Comparison of ENCODE assay signal across 30 mouse cellular contexts in the genomic region with DNA sequence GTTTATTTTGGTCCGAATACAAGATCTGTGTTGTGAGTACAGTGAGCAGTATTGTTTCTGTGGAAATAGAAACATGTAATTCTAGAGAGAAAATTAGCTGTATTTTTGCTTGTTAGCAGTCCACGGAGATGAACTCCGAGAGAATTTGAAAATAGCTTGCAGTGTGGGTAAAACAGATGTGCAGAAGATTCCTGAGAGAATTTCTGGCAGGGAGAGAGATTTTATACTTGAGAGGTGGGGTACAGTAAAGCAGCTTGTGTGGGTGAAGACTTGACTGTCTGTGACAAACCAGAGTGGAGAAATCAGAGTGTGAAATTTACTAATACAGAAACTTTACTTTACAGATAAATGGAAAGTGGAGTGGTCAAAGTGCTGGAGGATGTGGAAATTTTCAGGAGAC. TPM values are rescaled to one million over a fixed set of nuclear protein-coding genes. Genes with fewer than 3 reads are reported as not detected.
"Had no signal": no experiment of that assay in that cellular context is flagged by ENCODE, and none has a peak within 500 bp of the region (broad histone marks: within the 10 kb centered on the region; RNA-seq: fewer than 3 reads in every experiment).

No protein-coding gene starts in this region.

- H3K4me3 ChIP-seq: limb, embryonic 10.5 days; limb, embryonic 12.5 days; limb, embryonic 13.5 days; limb, embryonic 15.5 days; liver, embryonic 12.5 days; liver, embryonic 13.5 days; liver, embryonic 15.5 days; lung, embryonic 15.5 days; megakaryocyte, embryonic 14.5 days; midbrain, embryonic 10.5 days; midbrain, embryonic 12.5 days; midbrain, embryonic 13.5 days; midbrain, embryonic 15.5 days; myocyte; neural tube, embryonic 12.5 days had no signal

- DNase-seq: left cerebral cortex, postnatal 4 days; liver; liver, embryonic 13.5 days; liver, postnatal 0 days; lung, adult 18-20 months; lung, embryonic 14.5 days; lung, postnatal 10 days; lung, postnatal 14 days; lung, postnatal 36 days; lung, postnatal 4 days; midbrain, embryonic 14.5 days had no signal

- H3K4me1 ChIP-seq: limb, embryonic 10.5 days; limb, embryonic 12.5 days; limb, embryonic 13.5 days; limb, embryonic 15.5 days; lung, embryonic 15.5 days; midbrain, embryonic 10.5 days; midbrain, embryonic 12.5 days; midbrain, embryonic 13.5 days; midbrain, embryonic 15.5 days; neural tube, embryonic 12.5 days had no signal

- ATAC-seq: liver, embryonic 12.5 days; liver, postnatal 0 days; lung, postnatal 0 days; midbrain, embryonic 13.5 days; midbrain, embryonic 15.5 days; midbrain, embryonic 16.5 days had no signal

- H3K27ac ChIP-seq: limb, embryonic 10.5 days; limb, embryonic 12.5 days; limb, embryonic 13.5 days; limb, embryonic 15.5 days; liver, embryonic 12.5 days; liver, embryonic 13.5 days; liver, embryonic 14.5 days; liver, embryonic 15.5 days; lung, embryonic 15.5 days; macrophage; midbrain, embryonic 10.5 days; midbrain, embryonic 12.5 days; midbrain, embryonic 13.5 days; midbrain, embryonic 15.5 days; neural tube, embryonic 12.5 days had no signal

RNA-seq across cellular contexts. Expression of a gene that starts 45.7 kb away (rescaled TPM):
- total RNA-seq: monocyte, adult 5-6 weeks had no signal
- polyA plus RNA-seq: macrophage had no signal
